Mouse (Mus musculus) embryonic stem cell, embryonic (primary cell): ENCODE measurements at regions not wholly inside any gene's neighbourhood (a gene's known extent, or its start where the extent isn't known, plus 50 kb on each side); places are given as distances from the start of the nearest gene placed in this dataset.

Experiments used
- CTCF ChIA-PET, 4 experiments: fragments of 300-600 bp in 2 of 4; fragments of 350-600 bp in 2 of 4; sonication (Branson Sonifier 250); formaldehyde crosslinking; loops; one replicate each; lab custom pipeline; 2022; ENCODE audit warnings: inconsistent platforms in 2 of 4; lab: Charles Lee
- POLR2A ChIA-PET, 4 experiments: fragments of 300-600 bp in 2 of 4; fragments of 350-600 bp in 2 of 4; sonication (Branson Sonifier 250); formaldehyde crosslinking; loops; one replicate each; lab custom pipeline; 2022; ENCODE audit warnings: antibody characterized with exemption in 4 of 4, inconsistent platforms in 1 of 4; lab: Charles Lee

GRCm38 (mm10) chr4:78970751-78971150, 759.0 kb upstream of the Ptprd start:
- POLR2A ChIA-PET, result no interaction called here
- CTCF ChIA-PET, result no interaction called here

GRCm38 (mm10) chr4:78943561-78943960, 731.8 kb upstream of the Ptprd start:
- POLR2A ChIA-PET, result no interaction called here
- CTCF ChIA-PET, result no interaction called here

DNA sequence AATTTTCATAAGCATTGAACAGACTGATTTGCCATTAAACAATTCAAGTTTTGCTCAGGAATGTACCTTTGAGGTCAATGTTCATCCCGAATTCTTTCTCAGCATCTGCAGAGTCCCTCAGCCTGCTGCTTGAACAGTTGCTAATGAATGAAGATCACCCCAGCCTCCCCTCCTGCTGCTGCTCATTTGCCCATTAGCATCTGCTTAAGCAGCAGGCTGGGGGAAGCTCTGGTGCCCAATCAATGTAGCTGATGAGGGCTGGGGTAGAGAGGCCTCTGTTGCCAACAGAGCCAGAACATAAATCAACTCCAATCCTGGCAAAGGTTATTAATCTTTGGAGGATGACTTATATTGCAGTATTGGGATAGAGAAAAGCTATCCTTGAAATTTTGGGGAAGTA, 715.4 kb upstream of the Ptprd start:
- POLR2A ChIA-PET, result interaction anchor here in 1 of 4 experiments (0.6 kb wide), 1 partner anchor 114 kb away, joined by 8 read pairs; no protein-coding TSS in a partner anchor
- CTCF ChIA-PET, result no interaction called here

DNA sequence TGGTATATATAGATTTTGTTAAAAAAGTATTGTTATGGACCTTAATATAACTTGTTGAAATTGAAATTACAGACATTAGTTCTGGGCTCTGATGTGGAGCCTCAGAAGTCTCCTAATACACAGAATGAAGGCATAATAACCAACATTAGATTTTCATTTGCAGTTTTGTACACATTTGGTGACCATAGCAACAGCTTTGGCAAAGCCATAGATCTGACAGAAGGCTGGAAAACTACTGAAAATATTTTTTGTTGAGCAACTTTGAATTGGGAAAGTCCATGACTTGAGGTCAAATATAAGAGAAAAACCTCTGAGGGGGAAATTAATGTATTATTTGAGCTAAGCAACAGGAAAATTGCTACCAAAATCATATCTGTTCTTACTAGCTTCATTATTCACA, 712.3 kb upstream of the Ptprd start:
- POLR2A ChIA-PET, result no interaction called here

More for the DNA sequence above, 712.3 kb upstream of the Ptprd start:
- CTCF ChIA-PET, result no interaction called here
